Mouse (Mus musculus) cerebellum, postnatal 36 days (tissue): ENCODE measurements at regions not wholly inside any gene's neighbourhood (a gene's known extent, or its start where the extent isn't known, plus 50 kb on each side); places are given as distances from the start of the nearest gene placed in this dataset.
"Not testable (repeated sequence)": the region's sequence is repeated elsewhere in the genome, so short reads cannot be mapped to it uniquely, and the experiment has no call there.

Source experiments
- DNase-seq, 2 experiments: peaks; one replicate each; pipeline ENCODE4 v3.0.0; 2021 to 2022; ENCODE audit warnings: mixed read lengths in 2 of 2

GRCm38 (mm10) chr4:4708261-4708660 is 84.9 kb downstream of the Impad1 start:
- no peak for DNase-seq

- no peak for DNase-seq
Measured at GRCm38 (mm10) chr4:4699102-4699501, 94.1 kb downstream of the Impad1 start.

GRCm38 (mm10) chr4:4695413-4695812 is 97.7 kb downstream of the Impad1 start:
- DNase-seq: no peak

GRCm38 (mm10) chr4:4686920-4687319 is 106.2 kb downstream of the Impad1 start:
- DNase-seq: no peak

GRCm38 (mm10) chr4:4674607-4675006 is 118.5 kb downstream of the Impad1 start:
- DNase-seq: no peak

- DNase-seq: no peak
Measured at GRCm38 (mm10) chr4:4650251-4650650, 142.9 kb downstream of the Impad1 start.

- no peak for DNase-seq
Measured at GRCm38 (mm10) chr4:4645264-4645663, 147.9 kb downstream of the Impad1 start.

GRCm38 (mm10) chr4:4636258-4636657 is 156.9 kb downstream of the Impad1 start:
- no peak for DNase-seq

GRCm38 (mm10) chr4:4635856-4636255 is 157.3 kb downstream of the Impad1 start:
- DNase-seq: no peak

- DNase-seq: no peak
Measured at GRCm38 (mm10) chr4:4635338-4635737, 157.8 kb downstream of the Impad1 start.

GRCm38 (mm10) chr4:4634646-4635045 is 158.5 kb downstream of the Impad1 start:
- no peak for DNase-seq

- DNase-seq: no peak
Measured at GRCm38 (mm10) chr4:4630750-4631149, 162.4 kb downstream of the Impad1 start.

GRCm38 (mm10) chr4:4629251-4629650 is 163.9 kb downstream of the Impad1 start:
- no peak for DNase-seq

GRCm38 (mm10) chr4:4623840-4624239 is 169.3 kb downstream of the Impad1 start:
- peak; percentile 7 to 9 for DNase-seq

- DNase-seq: not testable (repeated sequence)
Measured at GRCm38 (mm10) chr4:4620135-4620534, 173.0 kb downstream of the Impad1 start.

- no peak for DNase-seq
Measured at GRCm38 (mm10) chr4:4614577-4614976, 178.6 kb downstream of the Impad1 start.
